Mouse (Mus musculus) brain, embryonic 18.5 days (tissue): ENCODE results near the gene Nhej1.
A peak's percentile ranks its signal among the peaks of the same experiment; 100 is the strongest.

ENCODE experiments used
- DNase-seq: peaks from one replicate; pipeline ENCODE4 v3.0.0-alpha.2; 2012; ENCODE audit warnings: low read depth, low spot score

Gene Nhej1

GRCm38 (mm10) chr1:74935402-74935801, 189.6 kb downstream of the Nhej1 start, which contains the start of gene Cfap65:
Cfap65 (minus strand) TSS chr1:74935599.
- peak; percentile 60 for DNase-seq

GRCm38 (mm10) chr1:74927621-74928296, 197.2 kb downstream of the Nhej1 start:
- no peak for DNase-seq

- DNase-seq, result no peak
Observed at GRCm38 (mm10) chr1:74926721-74927120, 198.3 kb downstream of the Nhej1 start.

GRCm38 (mm10) chr1:74924464-74924863, 200.5 kb downstream of the Nhej1 start:
- no peak for DNase-seq
